Mouse (Mus musculus): ENCODE results near the gene Pibf1. TPM values are rescaled to one million over a fixed set of nuclear protein-coding genes. Genes with fewer than 3 reads are reported as not detected.

Gene Pibf1
- total RNA-seq, 2 experiments from 2014 or later = 15.2 to 31.3 TPM

Other genes starting within 250 kb of the Pibf1 start
- gene Rpl36a-ps1, start 105.1 kb upstream of the Pibf1 start, total RNA-seq (2014; fragmentation: Nextera tagmentation) = 34.7 and 59.2 TPM in 2 replicates
- 14.6 and 20.7 TPM in 2 replicates for gene Rpl36a-ps1, start 105.1 kb upstream of the Pibf1 start, total RNA-seq (2017)
- 57.8 and 68.1 TPM in 2 replicates for gene Mzt1, start 53.3 kb upstream of the Pibf1 start, total RNA-seq (2014; fragmentation: Nextera tagmentation)
- gene Mzt1, start 53.3 kb upstream of the Pibf1 start, total RNA-seq (2017) = 26.4 and 38.4 TPM in 2 replicates
- gene Bora, start 53.2 kb upstream of the Pibf1 start, total RNA-seq (2014; fragmentation: Nextera tagmentation) = 36.4 and 36.6 TPM in 2 replicates
- gene Bora, start 53.2 kb upstream of the Pibf1 start, total RNA-seq (2017) = 58.9 and 63.3 TPM in 2 replicates
- gene Dis3, start 346 bp downstream of the Pibf1 start, total RNA-seq (2014; fragmentation: Nextera tagmentation) = 33.9 and 35.4 TPM in 2 replicates
- 61.3 and 66.4 TPM in 2 replicates for gene Dis3, start 346 bp downstream of the Pibf1 start, total RNA-seq (2017)
- 0.41 and 2.0 TPM in 2 replicates for gene Klf5, start 199.3 kb downstream of the Pibf1 start, total RNA-seq (2014; fragmentation: Nextera tagmentation)
- 0.77 and 1.5 TPM in 2 replicates for gene Klf5, start 199.3 kb downstream of the Pibf1 start, total RNA-seq (2017)